Mouse (Mus musculus) liver, adult 2 months (tissue): ENCODE measurements at regions not wholly inside any gene's neighbourhood (a gene's known extent, or its start where the extent isn't known, plus 50 kb on each side); places are given as distances from the start of the nearest gene placed in this dataset.

Experiments used
- DNase-seq: peaks from one replicate; pipeline ENCODE4 v3.0.0-alpha.2; 2011; ENCODE audit warnings: low read depth, low spot score; ENCODE audit errors: extremely low read depth
- H3K27ac ChIP-seq: fragments of 200-500 bp; replicated peaks from 2 replicates; pipeline ENCODE4 v1.5.1; 2012; ENCODE audit warnings: low read depth, mild to moderate bottlenecking, control low read depth, inconsistent platforms, low read length; ENCODE audit not compliant: insufficient read depth
- H3K27me3 ChIP-seq: fragments of 200-500 bp; 2 replicates; pipeline ENCODE4 v1.6.1; 2012; ENCODE audit warnings: mild to moderate bottlenecking, moderate library complexity, low read length, inconsistent platforms; ENCODE audit not compliant: control insufficient read depth, insufficient read depth
- H3K36me3 ChIP-seq: fragments of 200-500 bp; 2 replicates; pipeline ENCODE4 v1.6.1; 2012; ENCODE audit warnings: low read length, inconsistent platforms; ENCODE audit not compliant: control insufficient read depth, insufficient read depth
- H3K4me1 ChIP-seq: fragments of 200-500 bp; 2 replicates; pipeline ENCODE4 v1.6.1; 2011; ENCODE audit warnings: low read length; ENCODE audit not compliant: control insufficient read depth, insufficient read depth
- H3K4me3 ChIP-seq: fragments of 200-500 bp; 2 replicates; pipeline ENCODE4 v1.5.1; 2011; ENCODE audit warnings: low read depth, mild to moderate bottlenecking, control low read depth, low read length, moderate library complexity; ENCODE audit not compliant: insufficient read depth
- H3K79me2 ChIP-seq: fragments of 200-500 bp; 2 replicates; pipeline ENCODE4 v1.6.1; 2012; ENCODE audit warnings: inconsistent platforms, mild to moderate bottlenecking, low read length, moderate library complexity; ENCODE audit not compliant: control insufficient read depth, insufficient read depth
- H3K9ac ChIP-seq: fragments of 200-500 bp; 2 replicates; pipeline ENCODE4 v1.6.1; 2012; ENCODE audit warnings: low read depth, mild to moderate bottlenecking, control low read depth, inconsistent platforms, low read length
- CTCF ChIP-seq: fragments of 200-500 bp; IDR thresholded peaks from 2 replicates; pipeline ENCODE4 v1.5.1; 2011; ENCODE audit warnings: low read depth, low read length, control low read depth
- POLR2A ChIP-seq: fragments of 200-500 bp; IDR thresholded peaks from 2 replicates; pipeline ENCODE4 v1.6.1; 2011; ENCODE audit warnings: low read length, control low read depth; ENCODE audit not compliant: insufficient read depth; ENCODE audit errors: extremely low read depth
- WGBS: fragments of 180-500 bp; shearing (Covaris S2); methylation state at CpG from one replicate; pipeline ENCODE4 v1.1.7; 2018; 5-methylcytosine and 5-hydroxymethylcytosine counted together

DNA sequence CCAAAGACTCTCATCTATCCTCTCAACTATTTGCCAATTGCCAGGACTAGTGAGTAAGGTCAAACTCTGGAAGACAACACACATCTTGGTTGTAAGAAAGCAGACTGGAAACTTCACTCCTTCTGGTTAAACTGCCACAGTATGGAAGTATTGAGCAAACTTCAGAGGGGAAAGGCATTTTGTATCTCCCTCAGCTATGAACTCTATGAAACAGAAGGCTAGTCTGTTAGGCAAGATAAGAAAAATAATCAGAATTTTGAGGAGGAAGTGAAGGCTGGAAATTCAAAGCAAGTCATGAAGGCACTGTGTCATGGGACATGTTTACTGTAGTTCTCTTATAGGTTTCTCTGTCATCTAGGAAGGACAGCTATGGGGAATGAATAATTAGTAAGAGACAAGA is 265.7 kb upstream of the Pdcd1 start:
- H3K4me3 ChIP-seq = no peak overlapping the region
- H3K27ac ChIP-seq = no peak overlapping the region
- H3K79me2 ChIP-seq = no peaks in the 10 kb centered on the region
- no peak overlapping the region for H3K9ac ChIP-seq
- H3K36me3 ChIP-seq = no peaks in the 10 kb centered on the region
- H3K27me3 ChIP-seq = no peaks in the 10 kb centered on the region
- TF ChIP-seq POLR2A (no peak), CTCF (no peak)
- DNase-seq = no peak
- H3K4me1 ChIP-seq = no peaks in the 10 kb centered on the region

DNA sequence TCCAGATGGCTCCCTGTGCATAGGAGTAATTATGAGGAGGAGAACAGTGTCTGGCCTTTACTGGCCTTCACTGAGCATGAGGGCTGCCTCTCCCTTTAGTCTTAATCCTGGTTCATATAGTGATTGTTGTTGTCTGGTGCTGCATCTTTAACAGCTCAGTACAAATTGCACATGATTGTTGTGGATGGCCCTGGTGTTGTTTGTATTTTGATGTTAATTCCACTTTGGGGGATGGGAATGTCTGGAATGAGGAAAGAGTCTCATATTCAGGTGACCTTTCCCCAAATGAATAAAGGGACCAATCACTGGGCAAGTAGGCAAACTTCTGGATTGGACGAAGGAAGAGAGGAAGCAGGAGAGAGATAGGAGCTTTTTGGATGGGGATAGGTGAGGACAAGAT is 246.0 kb upstream of the Pdcd1 start:
- WGBS = 74% methylated on average over 1 of the region's 1 CpGs
- no peak for DNase-seq
- no peaks in the 10 kb centered on the region for H3K79me2 ChIP-seq

DNA sequence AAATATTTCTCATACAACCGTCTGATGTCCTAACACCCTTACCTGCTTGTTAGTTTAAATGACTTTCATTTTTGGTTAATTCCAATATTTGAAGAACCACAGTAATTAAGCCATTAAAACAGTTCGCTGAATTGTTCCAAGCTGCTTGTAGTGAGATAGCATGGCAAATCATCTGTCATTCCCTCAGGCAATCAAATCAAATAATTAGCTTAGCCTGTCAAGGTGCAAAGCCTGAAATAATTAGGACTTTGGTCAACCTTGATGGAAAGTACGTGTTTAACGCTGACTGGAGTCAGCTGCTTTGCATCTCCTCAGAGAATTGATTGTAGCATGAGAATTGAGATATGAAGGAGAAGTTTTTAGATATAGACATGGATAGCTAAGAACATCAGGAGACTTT is 220.2 kb upstream of the Pdcd1 start:
- H3K27me3 ChIP-seq = no peaks in the 10 kb centered on the region
- 88% methylated on average over 4 of the region's 4 CpGs for WGBS
- no peaks in the 10 kb centered on the region for H3K36me3 ChIP-seq
- no peaks in the 10 kb centered on the region for H3K79me2 ChIP-seq
- H3K27ac ChIP-seq = no peak overlapping the region
- no peak for DNase-seq
- H3K4me3 ChIP-seq = no peak overlapping the region
- H3K4me1 ChIP-seq = no peaks in the 10 kb centered on the region
- TF ChIP-seq POLR2A (no peak), CTCF (no peak)
- no peak overlapping the region for H3K9ac ChIP-seq

More for the DNA sequence above, 246.0 kb upstream of the Pdcd1 start:
- no peaks in the 10 kb centered on the region for H3K27me3 ChIP-seq
- H3K36me3 ChIP-seq = no peaks in the 10 kb centered on the region
- no peak overlapping the region for H3K27ac ChIP-seq
- no peak overlapping the region for H3K9ac ChIP-seq
- H3K4me3 ChIP-seq = no peak overlapping the region
- no peak for TF ChIP-seq POLR2A
- no peak for TF ChIP-seq CTCF
- H3K4me1 ChIP-seq = no peaks in the 10 kb centered on the region

DNA sequence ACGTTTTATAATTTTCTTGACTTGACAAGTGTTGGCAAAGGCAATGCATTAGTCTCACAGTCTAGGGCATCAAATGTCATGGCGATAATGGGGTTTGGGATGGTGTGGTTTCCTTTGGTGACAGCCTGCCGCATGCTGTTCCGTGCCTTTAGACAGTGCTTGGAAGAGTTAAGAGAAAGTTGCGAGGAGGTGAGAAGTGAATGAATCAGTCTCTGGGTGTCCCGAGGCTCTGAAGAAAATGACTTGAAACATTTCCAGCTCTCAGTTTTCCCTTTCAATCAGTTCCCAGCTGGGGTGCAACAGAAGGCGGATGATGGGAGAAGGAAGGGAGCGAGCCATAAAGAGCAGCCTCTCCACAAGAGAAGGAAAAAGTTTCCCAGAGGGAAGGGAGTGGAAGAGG is 211.0 kb upstream of the Pdcd1 start:
- Histone ChIP-seq H3K4me3 (no peak overlapping the region), H3K9ac (no peak overlapping the region), H3K27me3 (no peaks in the 10 kb centered on the region), H3K36me3 (no peaks in the 10 kb centered on the region), H3K79me2 (no peaks in the 10 kb centered on the region), H3K4me1 (no peaks in the 10 kb centered on the region), H3K27ac (no peak overlapping the region)
- TF ChIP-seq POLR2A (no peak), CTCF (no peak)
- 78% methylated on average over 8 of the region's 8 CpGs for WGBS
- no peak for DNase-seq

DNA sequence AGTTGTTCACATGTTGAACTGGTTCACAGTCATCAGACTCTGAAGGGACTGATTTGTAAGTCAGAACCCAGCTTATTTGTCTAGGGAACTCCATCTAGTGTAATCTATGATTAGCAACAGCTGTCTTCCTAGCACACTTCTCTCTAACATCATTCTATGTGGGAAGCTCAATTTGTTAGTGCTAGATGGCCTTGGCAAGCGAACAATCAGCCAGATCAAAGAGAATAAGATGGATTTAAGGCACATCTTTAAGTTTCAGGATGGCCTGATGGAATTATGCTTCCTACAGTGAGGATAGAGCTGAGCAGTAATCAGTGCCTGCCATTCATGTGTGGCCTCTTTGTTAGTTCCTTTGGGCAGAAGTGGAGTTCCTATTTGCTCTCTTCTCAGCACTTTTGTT is 183.1 kb upstream of the Pdcd1 start:
- no peaks in the 10 kb centered on the region for H3K4me1 ChIP-seq
- H3K27me3 ChIP-seq = no peaks in the 10 kb centered on the region
- 44% methylated on average over 1 of the region's 1 CpGs for WGBS
- H3K4me3 ChIP-seq = no peak overlapping the region
- no peak for TF ChIP-seq CTCF
- TF ChIP-seq POLR2A = no peak
- H3K79me2 ChIP-seq = no peaks in the 10 kb centered on the region
- DNase-seq = no peak
- H3K27ac ChIP-seq = no peak overlapping the region
- no peak overlapping the region for H3K9ac ChIP-seq
- no peaks in the 10 kb centered on the region for H3K36me3 ChIP-seq

DNA sequence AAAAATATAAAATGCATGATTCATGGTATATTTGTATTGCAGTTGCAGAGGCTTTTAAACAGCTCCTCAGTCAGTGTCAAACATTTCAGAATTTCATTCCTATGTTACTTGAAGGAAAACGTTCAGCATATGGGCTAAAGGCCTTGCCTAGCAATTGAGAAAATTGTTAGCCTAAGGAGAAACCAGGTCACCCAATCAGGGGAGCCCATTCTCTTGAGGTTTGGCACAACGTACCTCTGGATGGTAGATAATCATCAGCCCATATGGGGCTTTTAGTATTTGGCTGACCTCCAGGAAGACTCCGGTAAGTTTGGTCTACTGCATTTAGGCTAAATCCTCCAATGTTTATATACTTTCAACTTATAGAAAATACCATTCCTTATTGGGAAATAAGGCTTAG is 168.7 kb upstream of the Pdcd1 start:
- Histone ChIP-seq H3K9ac (no peak overlapping the region), H3K27ac (no peak overlapping the region)
- WGBS = 64% methylated on average over 3 of the region's 3 CpGs

DNA sequence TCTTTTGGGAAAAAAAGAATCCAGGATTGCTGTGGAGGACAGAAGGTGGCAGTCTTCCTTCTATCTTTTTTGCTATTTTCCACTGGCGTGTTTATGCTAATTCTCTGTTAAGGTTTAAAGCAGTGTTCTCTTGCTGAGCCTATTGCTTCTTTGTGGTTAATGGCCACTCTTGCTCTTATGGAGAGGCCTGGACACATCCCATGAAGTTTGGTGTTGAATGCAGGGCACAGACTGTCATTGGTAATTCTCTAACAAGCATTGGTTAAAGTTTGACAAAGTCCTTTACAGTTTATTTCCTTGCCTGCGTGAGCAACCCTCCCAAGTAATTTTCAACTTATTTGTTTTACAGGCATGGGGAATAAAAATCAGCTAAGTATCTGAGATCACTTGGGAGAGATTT is 165.1 kb upstream of the Pdcd1 start:
- no peak for TF ChIP-seq POLR2A
- TF ChIP-seq CTCF = no peak
- Histone ChIP-seq H3K9ac (no peak overlapping the region), H3K27me3 (no peaks in the 10 kb centered on the region), H3K4me1 (no peaks in the 10 kb centered on the region), H3K36me3 (no peaks in the 10 kb centered on the region), H3K79me2 (no peaks in the 10 kb centered on the region), H3K4me3 (no peak overlapping the region), H3K27ac (no peak overlapping the region)
- DNase-seq = no peak
- WGBS = 76% methylated on average over 2 of the region's 2 CpGs

More for the DNA sequence above, 168.7 kb upstream of the Pdcd1 start:
- TF ChIP-seq CTCF (no peak), POLR2A (no peak)
- Histone ChIP-seq H3K4me1 (no peaks in the 10 kb centered on the region), H3K27me3 (no peaks in the 10 kb centered on the region), H3K36me3 (no peaks in the 10 kb centered on the region), H3K4me3 (no peak overlapping the region), H3K79me2 (no peaks in the 10 kb centered on the region)
- no peak for DNase-seq
